Mouse (Mus musculus) cerebellum, postnatal 14 days (tissue): ENCODE results near the gene Gm13889.

Source experiments
- DNase-seq, 2 experiments: peaks; one replicate each; pipeline ENCODE4 v3.0.0; 2021; ENCODE audit warnings: mixed read lengths in 2 of 2

The Gm13889 gene

GRCm38 (mm10) chr2:93957785-93958175, 779 bp upstream of the Gm13889 start:
- DNase-seq = no peak

GRCm38 (mm10) chr2:93956331-93956801, 635 bp downstream of the Gm13889 start:
- DNase-seq = peak; percentile 63 to 69

GRCm38 (mm10) chr2:93955886-93956285, 1.1 kb downstream of the Gm13889 start:
- no peak for DNase-seq

- peak; percentile 56 to 59 for DNase-seq
Observed at GRCm38 (mm10) chr2:93954781-93955578, 2.0 kb downstream of the Gm13889 start.

- peak in 1 of 2 experiments; percentile 38 for DNase-seq
Observed at GRCm38 (mm10) chr2:93953726-93954125, 3.3 kb downstream of the Gm13889 start.

GRCm38 (mm10) chr2:93946976-93947375, 10.0 kb downstream of the Gm13889 start:
- DNase-seq = no peak

- DNase-seq = no peak
Observed at GRCm38 (mm10) chr2:93944855-93945254, 12.1 kb downstream of the Gm13889 start.

- no peak for DNase-seq
Observed at GRCm38 (mm10) chr2:93944099-93944498, 12.9 kb downstream of the Gm13889 start.

- no peak for DNase-seq
Observed at GRCm38 (mm10) chr2:93941670-93942069, 15.3 kb downstream of the Gm13889 start.

GRCm38 (mm10) chr2:93938534-93938933, 18.5 kb downstream of the Gm13889 start:
- DNase-seq = no peak

GRCm38 (mm10) chr2:93928866-93929265, 28.1 kb downstream of the Gm13889 start:
- no peak for DNase-seq

GRCm38 (mm10) chr2:93927701-93928437, 29.1 kb downstream of the Gm13889 start:
- DNase-seq = no peak

- DNase-seq = no peak
Observed at GRCm38 (mm10) chr2:93926141-93926540, 30.9 kb downstream of the Gm13889 start.

GRCm38 (mm10) chr2:93919093-93919492, 37.9 kb downstream of the Gm13889 start:
- DNase-seq = no peak

GRCm38 (mm10) chr2:93913552-93913951, 43.4 kb downstream of the Gm13889 start:
- DNase-seq = no peak

- peak; percentile 83 to 84 for DNase-seq
Observed at GRCm38 (mm10) chr2:93911942-93912341, 45.1 kb downstream of the Gm13889 start.

- peak in 1 of 2 experiments; percentile 35 for DNase-seq
Observed at GRCm38 (mm10) chr2:93909716-93910115, 47.3 kb downstream of the Gm13889 start.

- DNase-seq = no peak
Observed at GRCm38 (mm10) chr2:93907519-93908294, 49.3 kb downstream of the Gm13889 start.

- no peak for DNase-seq
Observed at GRCm38 (mm10) chr2:93906316-93906715, 50.7 kb downstream of the Gm13889 start.
